Mouse (Mus musculus): ENCODE data around the gene Lrrn1. TPM values are rescaled to one million over a fixed set of nuclear protein-coding genes. Genes with fewer than 3 reads are reported as not detected.

Lrrn1 gene
- polyA plus RNA-seq, 1 experiment from 2014 or later, result 61.6 TPM

DNA sequence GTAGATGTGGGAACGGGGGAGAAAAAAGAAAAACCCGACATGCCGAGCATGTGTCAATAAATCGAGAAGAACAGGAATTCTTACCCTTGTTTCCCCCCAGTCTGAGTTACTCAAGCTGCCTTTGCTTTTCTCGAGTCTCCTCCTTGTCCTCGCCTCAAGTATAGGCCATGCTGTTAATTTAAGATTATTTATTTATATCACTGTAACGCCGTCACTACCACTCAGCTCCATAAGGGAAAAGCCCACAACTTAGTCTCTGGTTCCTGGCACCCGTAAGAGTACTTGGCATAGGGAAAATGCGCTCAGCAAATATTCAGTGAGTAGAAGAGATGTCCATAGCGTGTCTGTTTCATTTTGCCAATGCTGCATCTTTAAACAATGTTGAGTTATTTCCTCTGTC, 11.7 kb downstream of the Lrrn1 start:
- Histone ChIP-seq H3K4me3 (replicated peaks) (no peak overlapping the region), H3K27me3 (no peaks in the 10 kb centered on the region), H3K4me2 (replicated peaks) (no peak overlapping the region), H3K27ac (replicated peaks) (no peak overlapping the region), H3K9me3 (replicated peaks) (no peaks in the 10 kb centered on the region), H3K36me3 (no peaks in the 10 kb centered on the region), H3K4me1 (no peaks in the 10 kb centered on the region), H3K9ac (no peak overlapping the region)
- no peak for ATAC-seq (ENCODE audit: insufficient number of reproducible peaks, low FRiP score, low TSS enrichment, low read depth)
- WGBS, result 87% methylated on average over 11 of the region's 11 CpGs

DNA sequence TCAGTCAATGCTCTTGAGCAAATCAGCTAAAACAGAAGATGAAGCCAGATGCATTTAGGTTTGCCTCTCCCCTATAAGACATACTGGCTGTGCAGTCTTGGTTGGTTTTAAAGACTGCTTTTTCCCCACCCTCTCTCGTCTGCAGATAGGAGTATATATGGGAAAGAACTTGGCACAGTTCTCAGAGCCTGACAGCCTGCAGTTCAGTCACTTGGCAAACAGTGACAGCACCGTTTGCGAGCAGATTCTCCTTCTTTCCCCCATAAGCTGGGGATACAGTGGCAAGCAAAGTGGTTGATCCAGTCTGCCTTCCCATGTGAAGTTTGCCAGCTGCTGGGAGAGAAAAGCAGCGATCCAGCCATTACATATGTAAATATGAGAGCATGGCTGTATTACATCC, 12.3 kb downstream of the Lrrn1 start:
- H3K36me3 ChIP-seq, result no peaks in the 10 kb centered on the region
- WGBS, result 72% methylated on average over 4 of the region's 4 CpGs
- H3K9me3 ChIP-seq (replicated peaks), result no peaks in the 10 kb centered on the region
- H3K4me1 ChIP-seq, result no peaks in the 10 kb centered on the region
- no peak overlapping the region for H3K4me2 ChIP-seq (replicated peaks)
- H3K4me3 ChIP-seq (replicated peaks), result no peak overlapping the region
- no peak overlapping the region for H3K27ac ChIP-seq (replicated peaks)
- H3K27me3 ChIP-seq, result no peaks in the 10 kb centered on the region
- ATAC-seq (ENCODE audit: insufficient number of reproducible peaks, low FRiP score, low TSS enrichment, low read depth), result no peak
- H3K9ac ChIP-seq, result no peak overlapping the region

DNA sequence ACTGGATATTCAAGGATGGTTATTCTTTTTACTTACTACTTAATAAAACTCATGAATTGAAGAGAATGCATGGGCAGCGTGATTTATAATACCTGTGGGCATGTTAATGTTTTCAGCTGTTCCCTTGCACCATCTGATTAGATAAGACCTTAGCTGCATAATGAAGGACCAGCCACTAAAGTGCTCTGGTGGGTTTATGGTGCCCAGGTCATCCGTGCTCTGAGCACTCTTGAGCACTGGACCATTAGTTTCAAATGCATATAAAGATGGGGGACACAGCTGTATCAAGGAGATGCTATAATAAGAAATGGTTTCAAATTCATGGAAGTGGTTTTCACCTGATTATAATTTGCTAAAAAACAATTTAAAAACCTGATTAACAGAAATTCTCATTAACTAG, 16.7 kb downstream of the Lrrn1 start:
- H3K4me3 ChIP-seq (replicated peaks), result no peak overlapping the region
- H3K9ac ChIP-seq, result no peak overlapping the region
- H3K27ac ChIP-seq (replicated peaks), result no peak overlapping the region
- no peaks in the 10 kb centered on the region for H3K9me3 ChIP-seq (replicated peaks)
- no peaks in the 10 kb centered on the region for H3K36me3 ChIP-seq
- 83% methylated on average over 2 of the region's 2 CpGs for WGBS
- ATAC-seq (ENCODE audit: insufficient number of reproducible peaks, low FRiP score, low TSS enrichment, low read depth), result no peak
- H3K4me1 ChIP-seq, result no peaks in the 10 kb centered on the region
- no peak overlapping the region for H3K4me2 ChIP-seq (replicated peaks)
- H3K27me3 ChIP-seq, result no peaks in the 10 kb centered on the region

DNA sequence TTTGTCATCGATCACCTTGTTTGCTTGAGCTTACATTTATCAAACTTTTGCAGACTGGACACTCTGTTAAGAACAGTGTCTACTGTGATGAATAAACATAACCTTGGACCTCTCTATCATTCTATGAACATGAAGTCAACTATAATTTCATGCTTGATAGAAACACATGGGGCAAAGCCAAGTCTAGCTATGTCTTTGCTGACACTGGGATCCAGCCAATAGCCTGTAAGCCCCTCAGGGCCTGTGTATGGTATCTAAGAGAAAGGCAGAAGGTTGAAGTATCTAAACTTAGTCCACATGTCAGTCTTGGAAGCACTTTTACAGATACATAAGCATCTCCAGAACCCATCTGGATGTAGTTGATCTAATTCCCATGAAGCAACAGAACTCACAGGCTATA, 22.9 kb downstream of the Lrrn1 start:
- Histone ChIP-seq H3K4me3 (replicated peaks) (no peak overlapping the region), H3K4me1 (no peaks in the 10 kb centered on the region), H3K4me2 (replicated peaks) (no peak overlapping the region), H3K27ac (replicated peaks) (no peak overlapping the region), H3K36me3 (no peaks in the 10 kb centered on the region), H3K27me3 (no peaks in the 10 kb centered on the region), H3K9ac (no peak overlapping the region), H3K9me3 (replicated peaks) (no peaks in the 10 kb centered on the region)
- no peak; the same call in 1 of the 2 replicates for ATAC-seq (ENCODE audit: insufficient number of reproducible peaks, low FRiP score, low TSS enrichment, low read depth)
- WGBS, result 83% methylated on average over 1 of the region's 1 CpGs

DNA sequence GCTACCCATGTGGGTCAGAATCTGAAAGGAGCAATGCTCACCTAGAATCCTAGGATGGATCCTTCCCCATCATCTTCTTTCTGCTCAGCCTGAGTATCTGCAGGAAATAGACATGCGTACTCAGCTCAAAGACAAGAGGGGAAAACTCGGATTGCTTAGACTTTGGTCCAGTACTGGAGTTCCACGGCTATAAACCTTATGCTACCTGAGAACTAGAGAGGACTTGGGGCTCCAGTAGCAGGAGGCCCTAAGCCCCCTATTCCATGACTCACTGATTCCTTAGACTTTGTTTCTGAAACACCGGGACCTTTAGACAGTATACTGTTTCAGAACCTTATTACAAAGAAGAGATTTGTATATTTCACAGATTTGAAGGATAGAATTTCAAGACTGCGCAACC, 25.8 kb downstream of the Lrrn1 start:
- H3K9ac ChIP-seq, result no peak overlapping the region
- no peaks in the 10 kb centered on the region for H3K4me1 ChIP-seq
- 78% methylated on average over 5 of the region's 5 CpGs for WGBS
- ATAC-seq (ENCODE audit: insufficient number of reproducible peaks, low FRiP score, low TSS enrichment, low read depth), result no peak
- no peaks in the 10 kb centered on the region for H3K27me3 ChIP-seq
- H3K4me3 ChIP-seq (replicated peaks), result no peak overlapping the region
- no peaks in the 10 kb centered on the region for H3K36me3 ChIP-seq
- no peak overlapping the region for H3K27ac ChIP-seq (replicated peaks)
- H3K4me2 ChIP-seq (replicated peaks), result no peak overlapping the region
- H3K9me3 ChIP-seq (replicated peaks), result no peaks in the 10 kb centered on the region

DNA sequence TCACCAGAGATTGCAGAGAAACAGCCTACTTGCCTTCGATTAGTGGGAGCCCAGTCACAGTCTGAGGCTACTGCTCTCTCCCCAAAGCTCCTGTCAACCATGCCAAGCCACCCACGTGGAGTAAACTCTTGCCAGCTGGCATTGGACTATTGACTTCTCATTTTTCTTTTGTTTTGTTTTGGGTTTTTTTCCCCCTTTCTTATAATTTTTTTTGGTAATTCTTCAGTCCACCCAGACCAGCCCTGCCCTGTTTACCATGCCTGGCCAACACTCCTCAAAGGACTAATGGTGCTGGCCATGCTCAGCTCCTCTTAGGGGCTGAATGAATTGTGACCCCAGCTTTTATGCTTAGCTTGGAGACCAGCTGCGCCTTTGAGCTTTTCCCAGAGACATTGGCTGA, 27.4 kb downstream of the Lrrn1 start:
- no peak overlapping the region for H3K27ac ChIP-seq (replicated peaks)
- H3K27me3 ChIP-seq, result no peaks in the 10 kb centered on the region
- ATAC-seq (ENCODE audit: insufficient number of reproducible peaks, low FRiP score, low TSS enrichment, low read depth), result no peak
- WGBS, result 64% methylated on average over 3 of the region's 3 CpGs
- no peak overlapping the region for H3K4me3 ChIP-seq (replicated peaks)
- H3K9ac ChIP-seq, result no peak overlapping the region
- no peaks in the 10 kb centered on the region for H3K4me1 ChIP-seq
- no peaks in the 10 kb centered on the region for H3K36me3 ChIP-seq
- H3K9me3 ChIP-seq (replicated peaks), result no peaks in the 10 kb centered on the region
- no peak overlapping the region for H3K4me2 ChIP-seq (replicated peaks)

DNA sequence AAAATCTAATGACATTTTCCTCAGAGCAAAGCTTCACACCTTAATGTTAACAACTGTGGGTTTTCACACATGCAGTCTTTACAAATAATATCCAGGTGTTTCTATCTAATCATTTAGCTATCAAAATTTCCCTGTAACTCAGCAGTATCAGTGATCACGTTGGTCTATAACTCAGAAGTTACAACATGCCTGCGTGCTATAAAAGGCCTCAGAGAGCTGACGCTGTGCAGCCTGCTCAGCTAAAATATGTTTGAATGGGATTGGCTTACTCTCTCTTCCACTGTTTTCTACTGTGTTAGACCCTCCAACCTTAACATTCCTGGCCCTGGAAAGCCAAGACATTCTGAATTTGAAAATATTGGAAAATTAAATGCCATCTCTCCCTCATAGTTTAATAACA, 28.2 kb downstream of the Lrrn1 start:
- H3K27ac ChIP-seq (replicated peaks), result no peak overlapping the region
- no peaks in the 10 kb centered on the region for H3K36me3 ChIP-seq
- ATAC-seq (ENCODE audit: insufficient number of reproducible peaks, low FRiP score, low TSS enrichment, low read depth), result no peak
- no peaks in the 10 kb centered on the region for H3K9me3 ChIP-seq (replicated peaks)
- H3K4me2 ChIP-seq (replicated peaks), result no peak overlapping the region
- 83% methylated on average over 3 of the region's 3 CpGs for WGBS
- no peaks in the 10 kb centered on the region for H3K27me3 ChIP-seq
- no peaks in the 10 kb centered on the region for H3K4me1 ChIP-seq
- no peak overlapping the region for H3K9ac ChIP-seq
- no peak overlapping the region for H3K4me3 ChIP-seq (replicated peaks)

DNA sequence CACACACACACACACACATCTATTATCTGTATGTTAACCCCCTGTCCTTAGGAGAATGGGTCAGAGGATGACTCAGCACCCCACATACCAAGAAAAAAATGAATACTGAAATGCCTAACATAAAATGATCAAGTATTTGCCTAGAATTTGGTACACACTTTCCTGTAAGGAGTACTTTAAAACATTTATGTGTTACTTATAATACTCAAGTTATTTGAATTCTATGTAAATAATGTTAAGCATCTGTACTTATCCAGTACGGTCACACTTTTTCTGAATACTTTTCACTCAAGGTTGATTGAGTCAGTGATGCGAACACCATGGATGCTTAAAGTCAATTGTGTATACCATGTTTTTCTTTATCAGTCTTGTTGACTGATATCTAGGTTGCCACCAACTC, 32.7 kb downstream of the Lrrn1 start:
- H3K4me1 ChIP-seq, result no peaks in the 10 kb centered on the region
- no peak overlapping the region for H3K27ac ChIP-seq (replicated peaks)
- ATAC-seq (ENCODE audit: insufficient number of reproducible peaks, low FRiP score, low TSS enrichment, low read depth), result no peak
- no peaks in the 10 kb centered on the region for H3K9me3 ChIP-seq (replicated peaks)
- WGBS, result 96% methylated on average over 2 of the region's 2 CpGs
- H3K27me3 ChIP-seq, result no peaks in the 10 kb centered on the region
- no peaks in the 10 kb centered on the region for H3K36me3 ChIP-seq
- H3K4me2 ChIP-seq (replicated peaks), result no peak overlapping the region
- H3K9ac ChIP-seq, result no peak overlapping the region
- H3K4me3 ChIP-seq (replicated peaks), result no peak overlapping the region

DNA sequence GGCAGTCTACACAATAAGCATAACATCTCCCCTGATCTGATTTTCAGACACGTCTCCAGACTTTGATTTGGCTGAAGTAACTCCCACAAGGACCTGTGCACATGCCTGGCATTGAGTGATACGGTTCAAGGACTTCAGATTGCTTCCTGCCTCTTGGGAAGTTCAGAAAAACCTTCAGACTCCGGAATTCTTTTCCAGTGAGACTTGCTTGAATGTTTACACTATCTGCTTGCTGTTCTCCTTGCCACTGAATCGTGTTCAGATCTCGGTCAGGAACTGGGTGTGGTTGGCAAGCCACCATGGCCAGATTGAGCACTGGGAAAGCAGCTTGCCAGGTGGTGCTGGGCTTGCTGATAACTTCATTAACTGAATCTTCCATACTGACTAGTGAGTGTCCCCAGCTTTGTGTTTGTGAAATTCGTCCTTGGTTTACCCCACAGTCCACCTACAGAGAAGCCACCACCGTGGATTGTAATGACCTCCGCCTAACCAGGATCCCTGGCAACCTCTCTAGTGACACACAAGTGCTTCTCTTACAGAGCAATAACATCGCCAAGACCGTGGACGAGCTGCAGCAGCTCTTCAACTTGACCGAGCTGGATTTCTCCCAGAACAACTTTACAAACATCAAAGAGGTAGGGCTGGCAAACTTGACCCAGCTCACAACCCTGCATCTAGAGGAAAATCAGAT, 37.5 kb downstream of the Lrrn1 start:
- no peak overlapping the region for H3K9ac ChIP-seq
- H3K4me1 ChIP-seq, result no peaks in the 10 kb centered on the region
- no peak overlapping the region for H3K4me3 ChIP-seq (replicated peaks)
- H3K9me3 ChIP-seq (replicated peaks), result no peaks in the 10 kb centered on the region
- no peak overlapping the region for H3K27ac ChIP-seq (replicated peaks)
- no peak overlapping the region for H3K4me2 ChIP-seq (replicated peaks)
- 75% methylated on average over 12 of the region's 12 CpGs for WGBS
- no peaks in the 10 kb centered on the region for H3K27me3 ChIP-seq
- no peak for ATAC-seq (ENCODE audit: insufficient number of reproducible peaks, low FRiP score, low TSS enrichment, low read depth)
- peaks cover 13% of the 10 kb centered on the region for H3K36me3 ChIP-seq

DNA sequence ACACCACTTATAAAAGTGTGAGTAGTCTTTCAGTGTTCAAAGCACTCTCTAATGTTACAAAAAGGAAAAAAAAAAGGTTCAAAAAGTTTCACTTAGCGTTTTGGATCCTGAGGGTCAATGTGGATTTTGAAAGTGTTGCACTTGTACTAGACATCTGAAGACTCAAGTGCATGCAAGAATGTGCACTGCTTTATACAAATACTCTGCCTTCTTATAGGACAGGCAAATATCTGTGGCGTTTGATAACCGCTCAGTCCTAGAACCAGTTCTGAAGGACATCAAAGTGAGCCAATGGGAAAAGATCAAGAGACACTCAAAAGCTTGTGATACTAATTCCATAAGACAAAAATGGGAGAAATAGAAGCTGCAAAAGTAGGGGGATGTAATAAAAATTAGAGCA, 45.0 kb downstream of the Lrrn1 start:
- 89% methylated on average over 3 of the region's 3 CpGs for WGBS

DNA sequence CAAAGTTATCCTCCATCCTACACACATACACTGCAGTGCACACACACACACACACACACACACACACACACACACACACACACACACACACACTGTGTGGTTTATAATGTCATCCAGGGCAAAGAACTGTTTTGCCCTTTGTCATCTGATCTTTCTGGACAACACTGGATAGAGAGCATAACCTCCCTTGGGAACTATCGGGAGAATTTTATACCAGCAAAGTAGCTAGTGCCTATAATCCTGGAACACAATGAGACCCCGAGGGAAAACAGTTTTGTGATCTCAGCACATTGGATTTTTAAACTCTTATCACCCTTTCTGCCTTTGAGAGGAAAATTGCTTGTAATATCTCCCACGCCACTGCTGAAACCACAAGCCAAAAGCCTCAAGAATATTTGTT, 45.8 kb downstream of the Lrrn1 start:
- H3K27me3 ChIP-seq, result no peaks in the 10 kb centered on the region
- no peak overlapping the region for H3K4me3 ChIP-seq (replicated peaks)
- no peak overlapping the region for H3K27ac ChIP-seq (replicated peaks)
- H3K9me3 ChIP-seq (replicated peaks), result no peaks in the 10 kb centered on the region
- no peaks in the 10 kb centered on the region for H3K36me3 ChIP-seq
- no peak overlapping the region for H3K4me2 ChIP-seq (replicated peaks)
- H3K4me1 ChIP-seq, result no peaks in the 10 kb centered on the region
- no peak overlapping the region for H3K9ac ChIP-seq
- ATAC-seq (ENCODE audit: insufficient number of reproducible peaks, low FRiP score, low TSS enrichment, low read depth), result no peak
- WGBS, result 61% methylated on average over 3 of the region's 3 CpGs

More for the DNA sequence above, 45.0 kb downstream of the Lrrn1 start:
- no peak overlapping the region for H3K27ac ChIP-seq (replicated peaks)
- H3K4me2 ChIP-seq (replicated peaks), result no peak overlapping the region
- H3K36me3 ChIP-seq, result no peaks in the 10 kb centered on the region
- H3K4me1 ChIP-seq, result no peaks in the 10 kb centered on the region
- no peak overlapping the region for H3K9ac ChIP-seq
- H3K27me3 ChIP-seq, result no peaks in the 10 kb centered on the region
- ATAC-seq (ENCODE audit: insufficient number of reproducible peaks, low FRiP score, low TSS enrichment, low read depth), result no peak
- no peaks in the 10 kb centered on the region for H3K9me3 ChIP-seq (replicated peaks)
- no peak overlapping the region for H3K4me3 ChIP-seq (replicated peaks)

DNA sequence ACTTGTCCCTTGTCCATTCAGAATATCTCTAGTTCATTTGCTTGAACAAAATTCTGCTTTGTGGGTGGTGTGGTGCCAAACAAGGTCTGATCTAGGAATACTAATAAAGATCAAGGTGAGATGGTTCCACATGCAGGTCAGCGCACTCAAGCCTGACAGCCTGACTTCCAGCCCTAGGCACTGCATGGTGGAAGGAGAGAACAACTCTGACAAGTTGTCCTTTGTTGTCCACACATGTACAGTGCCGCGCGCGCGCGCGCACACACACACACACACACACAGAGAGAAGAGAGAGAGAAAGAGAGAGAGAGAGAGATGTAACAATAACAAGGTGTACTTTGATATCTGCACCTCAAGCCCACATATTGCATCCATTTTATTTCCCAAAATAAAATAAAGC, 47.7 kb downstream of the Lrrn1 start:
- no peak overlapping the region for H3K27ac ChIP-seq (replicated peaks)
- no peak overlapping the region for H3K9ac ChIP-seq
- H3K9me3 ChIP-seq (replicated peaks), result no peaks in the 10 kb centered on the region
- no peaks in the 10 kb centered on the region for H3K27me3 ChIP-seq
- H3K4me2 ChIP-seq (replicated peaks), result no peak overlapping the region
- no peak for ATAC-seq (ENCODE audit: insufficient number of reproducible peaks, low FRiP score, low TSS enrichment, low read depth)
- 97% methylated on average over 8 of the region's 8 CpGs for WGBS
- H3K36me3 ChIP-seq, result no peaks in the 10 kb centered on the region
- H3K4me3 ChIP-seq (replicated peaks), result no peak overlapping the region
- H3K4me1 ChIP-seq, result no peaks in the 10 kb centered on the region

Measured in embryonic facial prominence, embryonic 15.5 days (tissue).